Mouse (Mus musculus) small intestine, adult 2 months (tissue): ENCODE measurements around the gene Pcdh18.

ENCODE experiments used
- CTCF ChIP-seq: fragments of 200-500 bp; IDR thresholded peaks from 2 replicates; pipeline ENCODE4 v1.5.1; 2012; ENCODE audit warnings: low read depth, mild to moderate bottlenecking, control low read depth, inconsistent platforms, low read length, moderate library complexity, mixed read lengths; ENCODE audit not compliant: insufficient replicate concordance, insufficient read length; ENCODE audit errors: extremely low read depth
- POLR2A ChIP-seq: fragments of 200-500 bp; IDR thresholded peaks from 2 replicates; pipeline ENCODE4 v1.6.1; 2012; ENCODE audit warnings: low read depth, mild to moderate bottlenecking, control low read depth, inconsistent platforms, low read length, moderate library complexity

DNA sequence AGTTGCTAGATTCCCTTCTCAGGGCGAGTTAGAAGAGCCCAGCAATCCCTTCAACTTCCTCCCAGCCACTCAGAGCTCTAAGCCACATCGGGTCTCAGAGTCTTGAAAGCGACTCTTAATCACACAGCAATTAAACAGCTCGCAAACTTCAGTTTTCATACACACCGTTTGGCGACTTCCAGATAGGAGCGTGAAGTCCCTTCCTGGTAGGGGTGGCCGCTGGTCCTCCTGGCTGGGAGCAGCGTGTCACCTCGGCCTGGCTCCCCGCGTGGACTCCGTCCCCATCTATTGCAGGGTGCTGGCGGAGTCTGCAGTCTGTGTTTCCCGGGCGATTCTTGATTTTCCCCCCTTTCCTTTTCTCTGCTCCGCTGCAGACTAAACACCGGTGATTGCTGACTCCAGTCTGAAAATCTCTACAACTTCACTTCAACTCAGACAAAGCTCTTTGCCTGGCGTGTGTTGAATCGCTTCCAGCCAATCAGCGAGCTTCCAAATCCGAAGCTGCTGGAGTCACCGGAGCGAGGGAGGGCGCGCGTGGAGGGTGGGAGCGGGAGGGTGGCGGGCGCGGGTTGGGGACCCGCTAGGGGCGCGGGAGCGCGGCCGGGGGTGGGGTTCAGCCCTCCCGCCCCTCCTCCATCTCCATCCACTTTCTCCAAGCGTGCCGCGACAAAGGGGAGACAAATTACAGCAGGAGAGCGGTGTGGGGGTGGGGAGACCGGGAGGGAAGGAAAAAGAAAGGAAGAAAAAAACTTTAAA is at the start of gene Pcdh18:
- peak; percentile 16; the same call in 1 of the 2 replicates for TF ChIP-seq POLR2A
- no peak for TF ChIP-seq CTCF
